Mouse (Mus musculus) lung, postnatal 0 days (tissue): ENCODE data around the gene Dok7.

Experiments
- CTCF ChIP-seq: IDR thresholded peaks from 2 replicates; pipeline ENCODE4 v1.5.1; 2016; ENCODE audit warnings: antibody characterized with exemption, mild to moderate bottlenecking
- EP300 ChIP-seq: IDR thresholded peaks from 2 replicates; pipeline ENCODE4 v1.6.1; 2016; ENCODE audit warnings: antibody characterized with exemption, mild to moderate bottlenecking, control low read depth

DNA sequence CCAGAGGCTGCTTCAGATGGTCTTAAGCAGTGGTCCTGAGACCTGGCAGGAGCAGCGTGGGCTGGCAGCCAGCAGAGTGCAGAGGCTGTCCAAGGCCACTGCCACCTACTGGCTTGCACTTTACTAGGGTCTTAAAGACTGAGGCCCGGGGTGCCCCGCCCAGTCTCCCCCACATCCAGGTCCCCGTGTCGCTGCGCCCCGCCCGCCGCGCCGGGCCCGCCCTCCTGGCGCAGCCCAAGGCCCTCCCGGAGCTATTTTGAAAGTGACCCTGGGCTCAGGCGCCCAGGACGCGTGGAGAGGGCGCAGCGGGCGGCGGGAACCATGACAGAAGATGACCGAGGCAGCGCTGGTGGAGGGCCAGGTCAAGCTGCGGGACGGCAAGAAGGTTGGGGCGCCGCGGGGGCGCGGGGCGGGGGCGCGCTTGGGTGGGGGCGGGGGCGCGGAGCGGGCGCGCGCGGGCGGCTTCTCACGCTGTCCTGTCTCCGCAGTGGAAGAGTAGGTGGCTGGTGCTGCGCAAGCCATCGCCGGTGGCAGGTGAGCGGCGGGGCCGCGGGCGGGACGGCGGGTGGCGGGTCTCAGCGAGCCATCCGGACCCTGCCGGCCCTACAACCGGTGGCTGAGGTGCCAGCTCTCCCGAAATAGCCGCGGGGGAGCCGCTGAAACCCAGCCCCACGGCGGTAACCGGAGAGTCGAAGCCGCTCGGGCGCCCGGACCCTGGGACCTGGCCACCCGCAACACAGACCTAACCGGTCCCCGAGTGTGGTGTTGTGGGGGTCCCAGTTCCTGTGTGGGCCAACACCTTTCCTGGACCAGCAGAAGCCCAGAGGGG, at the start of gene Dok7:
- TF ChIP-seq CTCF (peak; percentile 48), EP300 (no peak)
